Mouse (Mus musculus) layer of hippocampus, adult 18-20 months (tissue): ENCODE measurements around the gene Galnt4. TPM values are rescaled to one million over a fixed set of nuclear protein-coding genes. Genes with fewer than 3 reads are reported as not detected.

Experiments
- DNase-seq, 2 experiments: peaks; one replicate each; pipeline ENCODE4 v3.0.0; 2022; ENCODE audit warnings: low spot score in 2 of 2
- long read RNA-seq: library from polyadenylated mRNA; stranded (forward); transcript quantifications from one replicate; pipeline ENCODE4 v2.0.0, GENCODE M21; 2021
- total RNA-seq, 2 experiments: library from RNA; stranded (reverse); gene quantifications; 2 replicates each; pipeline ENCODE4 v1.2.3; 2021

The Galnt4 gene
- total RNA-seq, result 1 to 10 TPM; 2.7 to 3.1 TPM
- long read RNA-seq, full-length matches to known transcripts, result 5 of 5 reads
- long read RNA-seq, partial matches to known transcripts, result 0 of 5 reads
- long read RNA-seq, other reads (novel, unspliced or antisense), result 0 of 5 reads

DNA sequence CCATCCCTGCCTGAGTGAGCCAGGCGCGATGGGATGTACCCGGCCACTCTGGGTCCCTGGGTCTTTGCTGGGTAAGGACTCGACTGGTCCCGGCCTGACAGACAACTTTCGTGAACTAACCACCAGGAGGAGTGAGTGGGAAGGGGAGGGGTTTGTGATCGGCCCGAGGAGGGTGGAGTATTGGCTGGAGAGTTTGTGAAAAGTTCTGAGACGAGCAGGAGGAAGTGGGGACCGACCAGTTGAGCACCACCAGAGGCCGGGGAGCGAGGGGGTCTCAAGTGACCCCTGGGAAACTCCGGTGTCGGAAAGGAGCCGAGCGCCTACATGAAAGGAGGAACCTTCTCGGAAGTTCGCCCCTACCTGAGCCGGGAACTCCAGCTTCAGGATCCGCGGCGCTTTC lies at the start of gene Galnt4:
Gene Galnt4 (plus strand): TSS at position 196 of the 400 bp plus-strand sequence.
- peak; percentile 43 to 65 for DNase-seq

GRCm38 (mm10) chr10:99060588-99060987 lies 47.4 kb upstream of the Galnt4 start:
- DNase-seq, result no peak

DNA sequence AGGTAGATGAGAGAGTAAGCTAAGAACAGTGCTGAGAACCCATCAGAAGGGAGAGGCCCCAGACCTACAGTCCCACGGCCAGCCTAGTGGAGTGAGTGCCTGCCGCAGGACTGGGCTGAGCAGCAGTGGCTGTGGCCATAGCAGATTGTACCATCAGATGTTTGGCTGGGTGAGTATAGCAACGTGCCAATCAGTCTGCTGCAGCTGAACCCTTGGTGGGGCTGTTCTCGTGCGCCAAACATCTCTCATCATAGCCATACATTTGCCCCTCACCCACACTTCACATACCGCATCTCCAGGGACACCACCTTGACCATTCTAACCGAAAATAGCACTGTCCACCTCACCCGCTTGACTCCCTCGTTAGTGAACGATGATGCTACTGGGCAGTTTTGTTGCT lies 46.5 kb upstream of the Galnt4 start:
- DNase-seq, result no peak

GRCm38 (mm10) chr10:99062546-99062945 lies 45.4 kb upstream of the Galnt4 start:
- peak in 1 of 2 experiments; percentile 20 for DNase-seq

DNA sequence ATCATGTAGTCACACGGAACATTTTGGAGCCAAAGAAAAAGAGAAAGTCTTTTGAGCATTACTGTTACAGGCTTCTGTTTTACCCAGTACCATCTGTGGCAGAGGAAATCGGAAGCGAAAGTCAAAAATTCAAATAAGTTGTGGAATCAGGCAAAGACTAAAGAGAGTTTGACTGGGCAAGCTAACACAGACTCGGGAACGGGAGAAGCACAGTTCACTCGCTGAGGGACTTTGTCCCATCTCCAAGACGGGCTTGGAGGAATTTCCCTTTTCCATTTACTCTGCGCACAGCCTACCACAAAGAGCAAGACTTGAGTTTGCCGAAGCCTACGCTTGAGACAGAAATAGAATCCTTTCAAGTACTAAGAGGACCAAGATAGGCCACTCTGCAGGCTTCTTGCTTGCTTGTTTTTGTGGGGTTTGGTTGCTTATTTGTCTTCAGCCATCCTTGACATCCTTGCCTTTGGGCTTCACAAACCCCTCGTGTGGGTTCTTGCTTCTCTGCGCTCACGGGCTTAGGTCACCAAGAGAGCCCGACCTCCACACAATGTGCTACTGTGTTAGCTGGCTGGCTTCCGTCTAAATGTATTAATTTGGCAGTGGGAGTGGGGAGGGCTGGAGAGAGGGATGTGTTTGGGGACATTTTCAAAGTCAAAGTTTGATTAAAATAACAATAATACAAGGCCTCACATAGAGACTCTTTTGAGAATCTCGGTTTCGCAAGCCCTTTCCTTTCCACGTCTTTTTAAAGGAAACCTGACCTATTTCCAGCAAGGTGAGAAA lies 31.7 kb upstream of the Galnt4 start:
- peak in 1 of 2 experiments; percentile 61 for DNase-seq

DNA sequence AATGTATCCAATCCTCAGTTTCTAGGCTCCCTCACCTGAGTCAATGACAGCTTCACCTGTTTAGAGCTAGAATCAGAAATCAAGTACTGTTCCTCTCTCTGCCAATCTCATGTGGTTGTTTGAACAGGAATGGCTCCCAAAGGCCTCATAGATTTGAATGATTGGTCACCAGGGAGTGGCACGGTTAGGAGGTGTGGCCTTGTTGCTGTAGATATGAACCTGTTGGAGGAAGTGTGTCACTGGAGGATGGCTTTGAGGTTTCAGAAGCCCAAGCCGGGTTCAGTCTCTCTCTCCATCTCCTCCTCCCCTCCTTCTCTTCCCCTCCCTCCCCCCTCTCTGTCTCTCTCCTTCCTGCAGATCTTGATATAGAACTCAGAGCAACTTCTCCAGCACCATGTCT lies 29.3 kb upstream of the Galnt4 start:
- no peak for DNase-seq

DNA sequence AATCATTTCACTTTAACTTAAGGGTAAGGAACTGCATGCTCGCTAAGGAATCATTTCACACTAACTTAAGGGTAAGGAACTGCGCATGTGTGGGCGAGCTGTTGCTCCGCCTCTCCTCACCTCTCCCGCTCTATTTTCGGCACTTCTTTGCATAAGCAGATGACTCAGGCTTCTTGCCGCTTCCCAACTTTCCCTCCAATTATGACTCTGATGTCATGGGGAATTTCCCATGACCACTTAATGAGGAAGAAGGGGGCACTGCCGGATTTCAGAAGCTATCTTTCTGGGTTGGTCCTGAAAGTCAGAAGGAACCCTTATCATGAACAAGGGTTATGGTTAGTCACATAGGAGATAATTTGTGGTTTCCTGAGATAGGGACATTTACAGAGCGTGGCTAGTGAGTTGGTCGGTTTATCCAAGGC lies 26.4 kb upstream of the Galnt4 start:
- no peak for DNase-seq

DNA sequence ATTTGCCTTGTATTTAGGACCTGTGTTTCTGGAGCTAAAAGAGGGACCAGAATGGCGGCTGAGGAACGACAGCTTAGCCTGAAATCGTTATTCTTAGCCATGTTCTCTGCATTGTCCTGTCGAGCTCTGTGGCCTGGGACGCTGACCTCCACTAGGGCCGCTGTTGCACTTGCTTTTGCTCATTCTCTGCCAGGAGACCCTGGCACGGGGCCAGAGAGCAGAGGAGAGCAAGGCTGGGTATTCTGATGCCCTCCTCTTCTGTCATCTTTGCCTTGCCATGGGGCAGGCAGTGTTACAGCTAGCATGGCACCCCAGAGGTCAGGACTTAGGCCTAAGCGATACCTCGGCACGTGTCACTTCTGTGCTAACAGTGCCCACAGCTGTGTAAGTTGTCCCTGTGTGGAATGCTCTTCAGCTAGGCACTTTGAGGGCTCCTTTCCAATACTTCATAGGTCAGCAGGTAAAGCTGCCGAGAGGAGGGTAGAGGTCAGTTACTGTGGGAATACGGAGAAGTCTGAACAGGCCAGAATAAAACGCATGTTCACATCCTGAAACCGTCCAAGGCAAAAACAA lies 24.4 kb upstream of the Galnt4 start:
- DNase-seq, result no peak

DNA sequence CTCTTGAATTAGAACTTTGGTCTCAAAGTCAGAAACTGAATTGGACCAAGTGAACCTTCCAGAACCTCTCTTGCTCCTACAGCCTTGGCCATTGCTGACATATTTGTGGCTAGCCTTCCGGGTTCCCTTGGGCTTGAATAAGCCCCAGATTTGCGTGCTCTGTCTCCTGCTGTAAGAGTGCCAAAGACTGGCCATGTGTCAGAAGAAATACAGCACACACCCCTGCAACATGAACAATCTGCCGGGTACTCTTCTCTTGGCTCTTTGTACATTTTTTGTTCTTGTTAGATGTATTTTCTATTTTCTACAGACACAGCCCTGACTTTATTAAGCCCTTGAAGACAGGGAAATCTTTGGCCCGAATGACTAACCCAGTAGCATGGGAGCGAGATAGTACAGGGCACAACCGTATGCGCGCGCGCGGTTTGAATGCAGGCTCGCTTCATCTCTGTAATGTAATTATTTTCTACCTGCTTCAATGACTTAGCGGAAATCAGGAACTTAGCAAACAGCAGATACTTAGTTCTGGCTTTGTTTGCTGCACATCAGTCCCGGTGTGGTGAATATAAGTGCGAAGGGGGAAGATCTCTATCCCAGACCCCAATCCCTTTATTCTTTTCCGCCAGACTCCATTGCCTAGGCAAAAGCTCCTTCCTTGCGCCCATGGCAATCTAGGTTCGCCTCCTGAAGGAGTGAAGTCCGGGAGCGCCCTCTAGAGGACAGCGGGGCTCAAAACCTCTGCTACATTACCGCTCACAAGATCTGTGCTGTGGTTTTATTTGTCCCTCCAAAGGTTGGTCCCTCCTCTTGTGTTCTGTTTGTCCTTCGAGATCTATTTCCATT lies 23.3 kb upstream of the Galnt4 start:
- peak; percentile 77 to 95 for DNase-seq

- no peak for DNase-seq
These were observed 22.7 kb upstream of the Galnt4 start for GRCm38 (mm10) chr10:99085240-99085587.

- no peak for DNase-seq
These were observed 21.9 kb upstream of the Galnt4 start for GRCm38 (mm10) chr10:99086029-99086428.

DNA sequence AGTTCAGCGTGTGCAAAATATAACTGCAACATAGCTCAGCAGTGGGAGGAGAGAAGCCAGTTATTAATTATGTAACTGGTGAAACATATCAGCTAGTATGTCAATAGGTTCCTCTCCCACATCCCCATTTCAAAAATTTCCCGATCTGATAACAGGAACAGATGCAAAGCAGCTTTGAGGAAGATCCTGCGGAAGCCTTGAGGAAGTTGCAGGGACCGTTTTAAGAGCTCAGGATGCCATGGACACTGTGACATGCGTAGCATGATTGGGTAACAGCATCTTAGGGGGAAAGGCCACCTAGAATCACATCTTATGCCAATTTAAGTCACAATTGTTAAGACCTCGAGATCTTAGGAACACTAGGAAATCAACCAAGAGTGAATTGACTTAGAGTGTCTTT lies 18.1 kb upstream of the Galnt4 start:
- DNase-seq, result no peak

DNA sequence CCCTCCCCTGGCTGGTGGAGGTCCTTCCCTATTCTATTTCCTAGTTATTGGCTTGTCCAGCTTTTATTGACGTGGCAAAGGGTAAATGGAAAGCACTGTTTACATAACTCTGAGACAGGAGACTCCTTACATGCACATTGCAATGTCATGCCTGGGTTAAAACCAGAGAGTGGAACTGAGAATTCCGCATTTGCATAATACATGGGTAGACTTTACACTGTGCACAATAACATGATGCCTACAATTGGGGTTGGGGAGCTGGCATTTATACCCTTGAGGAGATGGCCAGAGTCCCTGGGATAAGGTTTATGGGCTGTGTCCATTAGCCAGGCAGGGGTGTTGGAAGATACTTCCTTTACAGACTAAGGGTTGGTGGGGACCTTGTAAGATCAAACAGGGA lies 14.6 kb upstream of the Galnt4 start:
- DNase-seq, result no peak

GRCm38 (mm10) chr10:99095114-99095513 lies 12.8 kb upstream of the Galnt4 start:
- no peak for DNase-seq

GRCm38 (mm10) chr10:99097374-99097773 lies 10.6 kb upstream of the Galnt4 start:
- DNase-seq, result peak in 1 of 2 experiments; percentile 59

GRCm38 (mm10) chr10:99105522-99105921 lies 2.4 kb upstream of the Galnt4 start:
- no peak for DNase-seq

- DNase-seq, result no peak
These were observed 1.7 kb upstream of the Galnt4 start for GRCm38 (mm10) chr10:99106311-99106702.

GRCm38 (mm10) chr10:99106703-99107631 lies 992 bp upstream of the Galnt4 start, which contains the start of gene Poc1b:
Poc1b (plus strand) TSS chr10:99107036.
- peak; percentile 78 to 86 for DNase-seq

GRCm38 (mm10) chr10:99108431-99108982 lies 548 bp downstream of the Galnt4 start:
- no peak for DNase-seq

DNA sequence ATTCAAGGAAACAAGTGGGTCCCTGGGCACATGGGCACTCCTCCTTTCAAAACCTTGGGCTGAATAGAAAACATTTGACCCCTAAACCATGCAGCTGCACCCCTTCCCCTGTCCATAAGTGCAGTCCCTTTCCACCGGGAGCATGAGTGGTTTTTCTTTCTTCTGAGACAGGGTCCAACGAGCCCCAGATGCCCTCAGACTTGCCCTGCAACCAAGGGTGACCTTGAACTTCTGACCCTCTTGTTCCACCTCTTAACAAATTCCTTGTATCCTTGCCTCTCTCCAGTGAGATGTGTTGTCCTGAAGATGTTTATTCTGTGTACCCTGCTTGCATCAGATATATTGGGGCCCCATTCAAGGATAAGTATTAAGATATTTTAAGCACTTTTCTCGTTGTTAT lies 5.6 kb downstream of the Galnt4 start:
- no peak for DNase-seq
